Mouse (Mus musculus): Measurements from ENCODE around the gene Ppp1r12b.

- TF ChIP-seq CTCF (conservative IDR thresholded peaks at IDR 0.05; ENCODE audit: low read length) = no peak
- TF ChIP-seq NANOG (IDR thresholded peaks at IDR 0.05; ENCODE audit: borderline replicate concordance, low read length) = no peak
These were observed 234.3 kb downstream of the Ppp1r12b start for GRCm38 (mm10) chr1:134721486-134721885.
